ENCODE assay signal across 51 mouse cellular contexts in genomic region chr16:3835461-3835860, GRCm38 (mm10). TPM values are rescaled to one million over a fixed set of nuclear protein-coding genes. Genes with fewer than 3 reads are reported as not detected.
"Had no signal": no experiment of that assay in that cellular context is flagged by ENCODE, and none has a peak within 500 bp of the region (broad histone marks: within the 10 kb centered on the region; RNA-seq: fewer than 3 reads in every experiment).

No protein-coding gene starts in this region.

- H3K4me3 ChIP-seq: heart, embryonic 10.5 days; heart, embryonic 12.5 days; heart, embryonic 13.5 days; heart, embryonic 15.5 days; hindbrain, embryonic 10.5 days; hindbrain, embryonic 12.5 days; hindbrain, embryonic 13.5 days; hindbrain, embryonic 15.5 days; intestine, embryonic 15.5 days; kidney, embryonic 15.5 days; layer of hippocampus, adult 2 months had no signal

- H3K27ac ChIP-seq: heart, embryonic 10.5 days; heart, embryonic 13.5 days; heart, embryonic 15.5 days; hindbrain, embryonic 10.5 days; hindbrain, embryonic 12.5 days; hindbrain, embryonic 13.5 days; hindbrain, embryonic 14.5 days; hindbrain, embryonic 15.5 days; hindbrain, postnatal 0 days; intestine, embryonic 15.5 days; kidney, embryonic 15.5 days; kidney, postnatal 0 days; layer of hippocampus, adult 2 months had no signal

- H3K36me3 ChIP-seq: heart, embryonic 10.5 days; heart, embryonic 12.5 days; heart, embryonic 13.5 days; heart, embryonic 15.5 days; hindbrain, embryonic 10.5 days; hindbrain, embryonic 12.5 days; hindbrain, embryonic 13.5 days; hindbrain, embryonic 15.5 days; intestine, embryonic 15.5 days; kidney, embryonic 15.5 days had no signal

- DNase-seq: heart, postnatal 10 days; heart, postnatal 14 days; heart, postnatal 36 days; heart, postnatal 4 days; kidney, adult 11 months; kidney, adult 18-20 months; kidney, adult 2 months; kidney, adult 8-10 months; kidney, adult 9 months; kidney, postnatal 10 days; kidney, postnatal 14 days; kidney, postnatal 25 days; kidney, postnatal 36 days; kidney, postnatal 4 days; layer of hippocampus, adult 9-11 months; layer of hippocampus, postnatal 36 days had no signal

- H3K9ac ChIP-seq: heart, embryonic 12.5 days; heart, embryonic 13.5 days; heart, embryonic 15.5 days; hindbrain, embryonic 12.5 days; hindbrain, embryonic 13.5 days; hindbrain, embryonic 14.5 days; hindbrain, embryonic 15.5 days; intestine, embryonic 15.5 days; kidney, embryonic 15.5 days had no signal

- H3K27me3 ChIP-seq: hindbrain, embryonic 12.5 days; hindbrain, embryonic 13.5 days; hindbrain, embryonic 15.5 days; kidney, embryonic 15.5 days had no signal

- H3K4me2 ChIP-seq: heart, embryonic 11.5 days; heart, embryonic 12.5 days; heart, embryonic 13.5 days; heart, embryonic 15.5 days; hindbrain, embryonic 12.5 days; hindbrain, embryonic 13.5 days; hindbrain, embryonic 14.5 days; hindbrain, embryonic 15.5 days; intestine, embryonic 15.5 days; kidney, embryonic 15.5 days had no signal

- H3K9me3 ChIP-seq: heart, embryonic 10.5 days; heart, embryonic 12.5 days; heart, embryonic 13.5 days; heart, embryonic 15.5 days; hindbrain, embryonic 10.5 days; hindbrain, embryonic 12.5 days; hindbrain, embryonic 13.5 days; hindbrain, embryonic 15.5 days; intestine, embryonic 15.5 days; kidney, embryonic 15.5 days had no signal

- ATAC-seq: hindbrain, embryonic 16.5 days; hindbrain, postnatal 0 days; inflammation-experienced regulatory T-cells, adult 6 months; intestine, embryonic 15.5 days; intestine, embryonic 16.5 days; intestine, postnatal 0 days had no signal

- H3K4me1 ChIP-seq: heart, embryonic 10.5 days; heart, embryonic 12.5 days; heart, embryonic 13.5 days; heart, embryonic 15.5 days; hindbrain, embryonic 10.5 days; hindbrain, embryonic 12.5 days; hindbrain, embryonic 13.5 days; hindbrain, embryonic 15.5 days; intestine, embryonic 15.5 days had no signal

RNA-seq across cellular contexts. Expression of gene Olfr15, which starts 4.8 kb away (rescaled TPM):
- total RNA-seq: heart, postnatal 10 days; heart, postnatal 14 days; heart, postnatal 25 days; heart, postnatal 36 days; heart, postnatal 4 days; hematopoietic stem cell, adult 5-6 weeks; hindbrain, postnatal 0 days; layer of hippocampus, adult 18-20 months; layer of hippocampus, adult 2 months; layer of hippocampus, adult 8-10 months; layer of hippocampus, postnatal 10 days; layer of hippocampus, postnatal 14 days; layer of hippocampus, postnatal 25 days; layer of hippocampus, postnatal 36 days; left cerebral cortex, adult 18-20 months had no signal
- polyA plus RNA-seq: heart, embryonic 10.5 days; heart, embryonic 11.5 days; heart, embryonic 12.5 days; heart, embryonic 13.5 days; heart, embryonic 14.5 days; heart, embryonic 15.5 days; heart, embryonic 16.5 days; heart, postnatal 0 days; hindbrain, embryonic 10.5 days; hindbrain, embryonic 11.5 days; hindbrain, embryonic 12.5 days; hindbrain, embryonic 13.5 days; hindbrain, embryonic 14.5 days; hindbrain, embryonic 15.5 days; hindbrain, embryonic 16.5 days; hindbrain, postnatal 0 days; inflammation-experienced regulatory T-cells, adult 6 months; intestine, embryonic 14.5 days; intestine, embryonic 15.5 days; intestine, embryonic 16.5 days; intestine, postnatal 0 days; kidney, adult 2 months; kidney, embryonic 14.5 days; kidney, embryonic 15.5 days; kidney, embryonic 16.5 days; kidney, postnatal 0 days; large intestine, adult 2 months had no signal

RNA-seq across cellular contexts. Expression of gene Gm20695, which starts 49.0 kb away (rescaled TPM):
- total RNA-seq: heart, postnatal 10 days; heart, postnatal 14 days; heart, postnatal 25 days; hematopoietic stem cell, adult 5-6 weeks; layer of hippocampus, adult 18-20 months; left cerebral cortex, adult 18-20 months had no signal
- polyA plus RNA-seq: heart, embryonic 12.5 days; kidney, adult 2 months; large intestine, adult 2 months had no signal
